Comparison of ENCODE assay signal across 12 mouse cellular contexts in the genomic region with DNA sequence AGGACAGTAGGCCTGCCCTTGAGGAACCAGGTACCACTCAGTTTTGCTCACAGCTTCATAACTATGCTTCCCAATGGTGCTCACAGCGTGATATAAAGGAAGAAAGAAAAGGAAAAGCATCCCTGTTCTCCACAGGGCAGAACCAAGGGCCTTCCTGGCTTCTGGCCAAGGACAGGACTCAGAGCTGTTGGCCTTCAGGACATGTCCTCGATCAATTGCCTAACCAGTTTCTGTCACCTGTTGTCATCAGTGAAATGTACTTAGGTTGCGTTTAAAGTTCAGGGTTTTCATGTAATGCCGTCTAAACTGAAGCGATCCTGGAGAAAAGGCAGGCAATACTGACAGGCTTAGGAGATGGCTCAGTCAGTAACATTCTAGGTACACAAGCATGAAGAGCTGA.
DNase-seq lines count a peak whose midpoint lies in the region.
"Had no signal": no experiment of that assay in that cellular context is flagged by ENCODE, and none has a peak within 500 bp of the region (broad histone marks: within the 10 kb centered on the region; RNA-seq: fewer than 3 reads in every experiment).

No protein-coding gene starts in this region.

- DNase-seq in kidney, postnatal 10 days: peak; percentile 18
- DNase-seq in kidney, adult 11 months: no peak
- peak; percentile 49 for DNase-seq in testis, postnatal 10 days (ENCODE audit: low spot score)
- no peak for DNase-seq in testis, postnatal 14 days (ENCODE audit: low spot score)
- DNase-seq in adrenal gland, postnatal 25 days: peak; percentile 61
- no peak for DNase-seq in layer of hippocampus, adult 9-11 months
- no peak for DNase-seq in frontal cortex, adult 2 months (ENCODE audit: extremely low spot score in 1 of 2, low spot score in 1 of 2)
- DNase-seq: cerebellum, adult 11 months; cerebellum, adult 9-10 months; gastrocnemius, postnatal 10 days; heart, adult 2 months; heart, postnatal 14 days had no signal

Comparison
In these comparisons a context has a peak if more than half of its experiments do, and no peak if none do; other contexts are left out.
1. DNase-seq: peak in kidney, postnatal 10 days (single experiment), testis, postnatal 10 days (single experiment) and adrenal gland, postnatal 25 days (single experiment); none in kidney, adult 11 months (single experiment), testis, postnatal 14 days (single experiment), layer of hippocampus, adult 9-11 months (single experiment) and frontal cortex, adult 2 months (0 of 2).